Mouse (Mus musculus) right cerebral cortex, postnatal 14 days (tissue): Measurements from ENCODE around the gene Atp5g3.
"Not testable (repeated sequence)": the region's sequence is repeated elsewhere in the genome, so short reads cannot be mapped to it uniquely, and the experiment has no call there.

Experiments used
- DNase-seq: peaks from one replicate; pipeline ENCODE4 v3.0.0; 2022

Gene Atp5g3

DNA sequence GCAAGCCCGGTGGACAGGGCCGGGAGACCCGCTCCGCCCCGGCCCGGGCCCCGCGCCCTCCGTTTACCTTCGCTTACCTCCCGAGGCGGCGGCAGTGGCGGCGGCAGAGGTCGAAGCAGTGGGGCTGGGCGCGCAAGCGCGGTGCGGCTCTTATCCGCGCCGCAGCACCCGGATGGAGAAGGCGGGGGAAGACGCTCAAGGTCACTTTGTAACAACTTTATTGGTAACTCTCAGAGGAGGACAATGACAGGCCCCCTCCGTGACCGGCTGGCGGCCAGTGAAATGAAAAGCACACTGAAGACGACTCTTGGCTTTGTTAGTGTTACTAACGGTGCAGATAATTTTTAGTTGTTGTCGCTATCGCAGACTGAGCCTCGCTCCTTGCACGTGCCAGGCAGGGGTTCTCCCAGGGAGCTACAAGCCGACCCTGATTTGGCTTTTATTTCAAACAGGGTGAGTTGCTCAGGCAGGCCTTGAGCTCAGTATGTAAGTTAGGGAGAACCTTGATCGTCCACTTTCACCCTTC lies at the start of gene Atp5g3:
Gene Atp5g3 (minus strand): TSS at position 152 of the 526 bp plus-strand sequence.
- DNase-seq = peak; percentile 89

DNA sequence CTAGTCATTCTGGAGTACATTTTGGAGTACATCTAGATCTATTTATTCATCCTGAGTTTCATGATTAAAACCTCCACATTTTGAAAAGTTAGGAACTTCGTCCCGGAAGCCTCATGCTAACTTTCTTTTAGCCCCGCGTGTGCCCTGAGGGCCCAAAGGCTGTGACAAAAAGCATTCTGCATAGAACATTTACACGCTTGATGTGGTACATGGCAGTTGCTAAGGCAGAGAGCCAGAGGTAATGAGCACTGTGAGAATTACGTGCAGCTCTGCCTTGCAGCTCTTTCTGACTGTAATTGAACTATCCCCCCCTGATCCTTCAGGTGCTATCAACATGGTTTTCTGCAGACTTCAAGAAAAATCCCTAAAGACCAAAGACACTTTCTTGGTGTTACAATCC lies 47.2 kb upstream of the Atp5g3 start:
- no peak for DNase-seq

- no peak for DNase-seq
Measured at GRCm38 (mm10) chr2:73953612-73954011, 42.5 kb upstream of the Atp5g3 start.

- no peak for DNase-seq
Measured at GRCm38 (mm10) chr2:73952597-73953219, 41.6 kb upstream of the Atp5g3 start.

DNA sequence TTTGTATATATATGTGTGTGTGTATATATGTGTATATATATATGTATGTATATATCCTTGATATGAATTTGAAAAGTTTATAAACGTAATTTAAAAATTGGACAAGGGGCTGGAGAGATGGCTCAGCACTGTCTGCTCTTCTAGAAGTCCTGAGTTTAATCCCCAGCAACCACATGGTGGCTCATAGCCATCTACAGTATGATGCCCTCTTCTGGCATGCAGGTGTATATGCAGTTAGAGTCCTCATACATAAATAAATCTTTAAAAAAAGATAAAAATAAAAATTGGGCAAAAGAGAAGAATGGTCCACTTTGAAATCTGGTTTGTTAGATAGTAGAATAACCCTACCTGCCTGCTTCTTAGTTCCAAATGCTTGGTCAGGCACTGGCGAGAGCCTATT lies 36.2 kb upstream of the Atp5g3 start:
- no peak for DNase-seq

GRCm38 (mm10) chr2:73943735-73944134 lies 32.6 kb upstream of the Atp5g3 start:
- DNase-seq = no peak

- no peak for DNase-seq
Measured at GRCm38 (mm10) chr2:73942844-73943243, 31.7 kb upstream of the Atp5g3 start.

GRCm38 (mm10) chr2:73941281-73941680 lies 30.2 kb upstream of the Atp5g3 start:
- DNase-seq = no peak

- DNase-seq = no peak
Measured at GRCm38 (mm10) chr2:73940471-73940870, 29.3 kb upstream of the Atp5g3 start.

- no peak for DNase-seq
Measured at GRCm38 (mm10) chr2:73938896-73939295, 27.8 kb upstream of the Atp5g3 start.

DNA sequence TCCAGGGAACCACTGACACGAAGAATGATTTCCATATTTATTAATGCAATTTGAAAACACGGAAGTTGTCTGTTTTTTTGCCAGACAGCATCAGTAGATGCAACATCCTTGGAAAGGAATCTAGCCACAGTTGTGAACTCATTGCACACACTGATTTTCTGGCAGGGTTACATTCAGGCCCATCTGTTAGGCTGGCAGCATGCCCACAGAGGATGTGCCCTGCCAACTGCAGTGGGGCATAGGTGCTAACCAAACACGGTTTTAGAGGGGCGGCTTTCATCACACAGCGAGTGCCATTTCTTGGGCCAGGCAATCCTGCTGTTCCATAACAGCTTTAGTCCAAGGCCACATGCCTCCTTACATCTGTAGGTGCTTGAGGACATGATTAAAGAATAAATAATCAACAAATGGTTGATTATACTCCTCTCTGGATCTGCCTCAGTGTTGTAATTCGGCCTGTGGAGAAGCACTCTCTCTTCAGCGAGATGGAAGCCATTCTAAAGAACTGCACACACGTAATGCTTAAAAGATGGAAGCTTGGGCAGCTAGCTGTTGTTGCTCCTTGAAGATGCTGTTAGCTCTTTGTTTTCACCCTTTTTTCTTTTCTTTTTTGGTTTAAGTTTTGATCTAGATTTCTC lies 21.7 kb upstream of the Atp5g3 start:
- DNase-seq = peak; percentile 29

- no peak for DNase-seq
Measured at GRCm38 (mm10) chr2:73927711-73928110, 16.6 kb upstream of the Atp5g3 start.

- no peak for DNase-seq
Measured at GRCm38 (mm10) chr2:73925539-73925938, 14.4 kb upstream of the Atp5g3 start.

GRCm38 (mm10) chr2:73925089-73925488 lies 14.0 kb upstream of the Atp5g3 start:
- peak; percentile 94 for DNase-seq

- peak; percentile 35 for DNase-seq
Measured at GRCm38 (mm10) chr2:73919642-73920041, 8.5 kb upstream of the Atp5g3 start.

GRCm38 (mm10) chr2:73912264-73912663 lies 1.1 kb upstream of the Atp5g3 start:
- DNase-seq = no peak

GRCm38 (mm10) chr2:73910571-73911174 lies 453 bp downstream of the Atp5g3 start:
- DNase-seq = peak; percentile 69

DNA sequence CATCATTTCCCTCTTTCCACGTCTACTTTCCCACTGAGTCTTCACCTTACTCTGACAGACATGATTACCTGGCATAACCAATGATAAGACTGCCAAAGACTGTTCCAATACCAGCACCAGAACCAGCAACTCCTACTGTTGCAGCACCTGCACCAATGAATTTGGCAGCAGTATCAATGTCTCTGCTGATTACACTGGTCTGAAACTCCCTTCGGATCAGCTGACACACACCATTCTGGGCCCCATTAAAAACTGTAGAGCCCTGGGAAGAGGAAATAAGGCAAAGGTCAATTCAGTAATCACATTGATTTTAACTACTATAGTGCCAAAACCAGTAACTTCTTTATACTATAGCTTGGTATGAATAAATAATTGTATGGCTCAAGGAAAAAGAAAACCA lies 2.0 kb downstream of the Atp5g3 start:
- no peak for DNase-seq

DNA sequence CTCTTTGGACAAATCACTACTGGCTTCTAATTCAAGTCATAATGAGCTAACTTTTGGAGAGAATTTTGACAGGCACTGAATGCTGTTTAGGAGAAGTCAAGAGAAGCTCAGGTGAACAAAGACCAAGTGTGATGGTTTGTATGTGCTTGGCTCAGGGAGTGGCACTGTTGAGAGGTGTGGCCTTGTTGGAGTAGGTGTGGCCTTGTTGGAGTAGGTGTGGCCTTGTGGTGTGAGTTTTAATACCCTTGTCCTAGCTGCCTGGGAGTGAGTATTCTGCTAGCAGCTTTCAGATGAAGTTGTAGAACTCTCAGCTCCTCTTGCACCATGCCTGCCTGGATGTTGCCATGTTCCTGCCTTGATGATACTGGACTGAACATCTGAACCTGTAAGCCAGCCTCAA lies 6.4 kb downstream of the Atp5g3 start:
- DNase-seq = not testable (repeated sequence)

GRCm38 (mm10) chr2:73903536-73903935 lies 7.6 kb downstream of the Atp5g3 start:
- DNase-seq = no peak

DNA sequence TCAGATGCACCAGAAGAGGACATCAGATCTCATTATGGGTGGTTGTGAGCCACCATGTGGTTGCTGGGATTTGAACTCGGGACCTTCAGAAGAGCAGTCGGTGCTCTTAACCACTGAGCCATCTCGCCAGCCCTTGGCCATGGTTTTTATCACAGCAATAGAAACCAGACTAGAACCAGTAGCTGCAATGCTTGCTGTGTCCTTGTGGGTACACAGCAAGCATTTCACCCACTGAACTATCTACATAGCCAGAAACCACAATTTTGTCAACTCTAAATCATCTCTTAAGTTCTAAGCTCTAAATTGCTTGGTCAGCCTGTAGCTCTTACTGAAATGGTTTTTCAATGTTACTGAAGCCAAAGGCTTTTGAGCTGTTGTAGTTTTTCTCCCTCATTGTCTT lies 8.8 kb downstream of the Atp5g3 start:
- DNase-seq = not testable (repeated sequence)

GRCm38 (mm10) chr2:73901169-73901568 lies 10.0 kb downstream of the Atp5g3 start:
- DNase-seq = no peak

- no peak for DNase-seq
Measured at GRCm38 (mm10) chr2:73900364-73900763, 10.8 kb downstream of the Atp5g3 start.

DNA sequence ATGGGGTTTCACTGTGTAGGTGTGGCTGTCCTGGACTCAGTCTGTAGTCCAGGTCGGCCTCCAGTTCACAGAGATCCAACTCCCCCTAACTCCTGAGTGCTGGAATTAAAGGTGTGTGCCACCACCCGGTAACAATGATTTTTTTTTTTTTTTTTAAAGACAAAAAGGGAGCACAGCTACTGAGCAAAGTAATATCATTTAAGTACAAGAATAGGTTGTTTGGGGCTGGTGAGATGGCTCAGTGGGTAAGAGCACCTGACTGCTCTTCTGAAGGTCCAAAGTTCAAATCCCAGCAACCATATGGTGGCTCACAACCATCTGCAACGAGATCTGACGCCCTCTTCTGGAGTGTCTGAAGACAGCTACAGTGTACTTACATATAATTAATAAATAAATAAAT lies 14.2 kb downstream of the Atp5g3 start:
- DNase-seq = not testable (repeated sequence)
